Mouse (Mus musculus) embryonic facial prominence, embryonic 10.5 days (tissue): ENCODE measurements around the gene Bmp5. TPM values are rescaled to one million over a fixed set of nuclear protein-coding genes. Genes with fewer than 3 reads are reported as not detected.
"Not testable (repeated sequence)": the region's sequence is repeated elsewhere in the genome, so short reads cannot be mapped to it uniquely, and the experiment has no call there.

Source experiments
- DNase-seq: peaks from one replicate; pipeline ENCODE4 v3.0.0-alpha.2; 2017; ENCODE audit warnings: low spot score
- H3K27ac ChIP-seq: fragments of 300-500 bp; sonication (generic); replicated peaks from 2 replicates; pipeline ENCODE4 v1.5.1; 2016; ENCODE audit warnings: mild to moderate bottlenecking
- H3K27me3 ChIP-seq: fragments of 300-500 bp; sonication (generic); replicated peaks from 2 replicates; pipeline ENCODE4 v1.6.1; 2016; ENCODE audit warnings: low read depth, mild to moderate bottlenecking; ENCODE audit not compliant: poor library complexity, severe bottlenecking
- H3K36me3 ChIP-seq: fragments of 300-500 bp; sonication (generic); replicated peaks from 2 replicates; pipeline ENCODE4 v1.6.1; 2016; ENCODE audit warnings: mild to moderate bottlenecking, moderate library complexity
- H3K4me1 ChIP-seq: fragments of 300-500 bp; sonication (generic); 2 replicates; pipeline ENCODE4 v1.6.1; 2016
- H3K4me3 ChIP-seq: fragments of 300-500 bp; sonication (generic); 2 replicates; pipeline ENCODE4 v1.5.1; 2016; ENCODE audit warnings: mild to moderate bottlenecking, moderate library complexity
- H3K9me3 ChIP-seq: fragments of 300-500 bp; sonication (generic); 2 replicates; pipeline ENCODE4 v1.6.1; 2016; ENCODE audit warnings: mild to moderate bottlenecking
- WGBS: fragments of 180-500 bp; shearing (Covaris S2); methylation state at CpG from one replicate; pipeline ENCODE4 v1.1.7; 2016; 5-methylcytosine and 5-hydroxymethylcytosine counted together
- polyA plus RNA-seq: library from polyadenylated mRNA; unstranded; fragments of >200 nt; fragmentation: Nextera tagmentation; extraction: Ambion mirVana; gene quantifications from 2 replicates; pipeline ENCODE4 v1.2.1, GENCODE M21; 2016

Gene Bmp5
- polyA plus RNA-seq, 1 experiment from 2014 or later: 4.5 TPM

GRCm38 (mm10) chr9:75787121-75787520 lies 12.0 kb downstream of the Bmp5 start:
- DNase-seq: no peak
- no peak overlapping the region for H3K27ac ChIP-seq
- 90% methylated on average over 15 of the region's 15 CpGs for WGBS
- H3K36me3 ChIP-seq: no peaks in the 10 kb centered on the region
- no peaks in the 10 kb centered on the region for H3K9me3 ChIP-seq
- H3K27me3 ChIP-seq: no peaks in the 10 kb centered on the region
- H3K4me1 ChIP-seq: 0 out of 2 replicates have a peak, but pooled peaks cover 4% of the 10 kb centered on the region
- H3K4me3 ChIP-seq: no peak overlapping the region

GRCm38 (mm10) chr9:75789879-75790428 lies 14.8 kb downstream of the Bmp5 start:
- Histone ChIP-seq H3K4me1 (0 out of 2 replicates have a peak, but pooled peaks cover 4% of the 10 kb centered on the region), H3K36me3 (no peaks in the 10 kb centered on the region), H3K9me3 (no peaks in the 10 kb centered on the region), H3K27me3 (no peaks in the 10 kb centered on the region), H3K27ac (no peak overlapping the region), H3K4me3 (no peak overlapping the region)
- WGBS: 57% methylated on average over 7 of the region's 7 CpGs
- DNase-seq: no peak

GRCm38 (mm10) chr9:75804940-75805339 lies 29.8 kb downstream of the Bmp5 start:
- Histone ChIP-seq H3K36me3 (no peaks in the 10 kb centered on the region), H3K27ac (no peak overlapping the region), H3K4me1 (peaks cover 8% of the 10 kb centered on the region; the same call in 1 of the 2 replicates), H3K4me3 (no peak overlapping the region), H3K9me3 (no peaks in the 10 kb centered on the region), H3K27me3 (no peaks in the 10 kb centered on the region)
- WGBS: 79% methylated on average over 6 of the region's 6 CpGs
- no peak for DNase-seq

GRCm38 (mm10) chr9:75808179-75808578 lies 33.0 kb downstream of the Bmp5 start:
- H3K36me3 ChIP-seq, H3K4me3 ChIP-seq, H3K27ac ChIP-seq, H3K27me3 ChIP-seq, H3K9me3 ChIP-seq, H3K4me1 ChIP-seq, DNase-seq: not testable (repeated sequence)
- WGBS: 90% methylated on average over 4 of the region's 4 CpGs

GRCm38 (mm10) chr9:75808659-75809058 lies 33.5 kb downstream of the Bmp5 start:
- Histone ChIP-seq H3K27me3 (no peaks in the 10 kb centered on the region), H3K4me1 (no peaks in the 10 kb centered on the region), H3K4me3 (no peak overlapping the region), H3K27ac (no peak overlapping the region), H3K9me3 (no peaks in the 10 kb centered on the region), H3K36me3 (no peaks in the 10 kb centered on the region)
- no peak for DNase-seq
- 86% methylated on average over 7 of the region's 7 CpGs for WGBS

GRCm38 (mm10) chr9:75815161-75815560 lies 40.0 kb downstream of the Bmp5 start:
- Histone ChIP-seq H3K4me1 (no peaks in the 10 kb centered on the region), H3K4me3 (no peak overlapping the region), H3K36me3 (no peaks in the 10 kb centered on the region), H3K9me3 (no peaks in the 10 kb centered on the region), H3K27ac (no peak overlapping the region), H3K27me3 (no peaks in the 10 kb centered on the region)
- 90% methylated on average over 1 of the region's 1 CpGs for WGBS
- no peak for DNase-seq

- no peaks in the 10 kb centered on the region for H3K36me3 ChIP-seq
- WGBS: 84% methylated on average over 5 of the region's 5 CpGs
- H3K27me3 ChIP-seq: no peaks in the 10 kb centered on the region
- no peaks in the 10 kb centered on the region for H3K9me3 ChIP-seq
- no peaks in the 10 kb centered on the region for H3K4me1 ChIP-seq
- no peak overlapping the region for H3K4me3 ChIP-seq
- H3K27ac ChIP-seq: no peak overlapping the region
- no peak for DNase-seq
Measured at GRCm38 (mm10) chr9:75818400-75818799, 43.2 kb downstream of the Bmp5 start.

GRCm38 (mm10) chr9:75832468-75832867 lies 57.3 kb downstream of the Bmp5 start:
- WGBS: 87% methylated on average over 9 of the region's 9 CpGs
- Histone ChIP-seq H3K27ac (no peak overlapping the region), H3K4me3 (no peak overlapping the region), H3K9me3 (no peaks in the 10 kb centered on the region), H3K4me1 (0 out of 2 replicates have a peak, but pooled peaks cover 3% of the 10 kb centered on the region), H3K36me3 (no peaks in the 10 kb centered on the region), H3K27me3 (no peaks in the 10 kb centered on the region)
- no peak for DNase-seq

- no peaks in the 10 kb centered on the region for H3K36me3 ChIP-seq
- DNase-seq: no peak
- H3K27me3 ChIP-seq: no peaks in the 10 kb centered on the region
- H3K4me3 ChIP-seq: no peak overlapping the region
- H3K4me1 ChIP-seq: 0 out of 2 replicates have a peak, but pooled peaks cover 3% of the 10 kb centered on the region
- H3K27ac ChIP-seq: no peak overlapping the region
- 85% methylated on average over 5 of the region's 5 CpGs for WGBS
- H3K9me3 ChIP-seq: no peaks in the 10 kb centered on the region
Measured at GRCm38 (mm10) chr9:75833189-75833732, 58.1 kb downstream of the Bmp5 start.

GRCm38 (mm10) chr9:75839450-75839849 lies 64.3 kb downstream of the Bmp5 start:
- DNase-seq: no peak
- H3K27me3 ChIP-seq: no peaks in the 10 kb centered on the region
- H3K27ac ChIP-seq: no peak overlapping the region
- H3K36me3 ChIP-seq: no peaks in the 10 kb centered on the region
- WGBS: 71% methylated on average over 3 of the region's 3 CpGs
- H3K4me1 ChIP-seq: peaks cover 3% of the 10 kb centered on the region; the same call in 1 of the 2 replicates
- H3K9me3 ChIP-seq: no peaks in the 10 kb centered on the region
- no peak overlapping the region for H3K4me3 ChIP-seq

- Histone ChIP-seq H3K36me3 (no peaks in the 10 kb centered on the region), H3K27ac (no peak overlapping the region), H3K9me3 (no peaks in the 10 kb centered on the region), H3K4me1 (peaks cover 3% of the 10 kb centered on the region; the same call in 1 of the 2 replicates), H3K27me3 (no peaks in the 10 kb centered on the region), H3K4me3 (no peak overlapping the region)
- 68% methylated on average over 6 of the region's 6 CpGs for WGBS
- DNase-seq: no peak
Measured at GRCm38 (mm10) chr9:75840841-75841240, 65.7 kb downstream of the Bmp5 start.

GRCm38 (mm10) chr9:75846010-75846409 lies 70.8 kb downstream of the Bmp5 start:
- no peaks in the 10 kb centered on the region for H3K9me3 ChIP-seq
- H3K27me3 ChIP-seq: no peaks in the 10 kb centered on the region
- no peaks in the 10 kb centered on the region for H3K36me3 ChIP-seq
- H3K4me1 ChIP-seq: peaks cover 11% of the 10 kb centered on the region
- H3K4me3 ChIP-seq: no peak overlapping the region
- no peak overlapping the region for H3K27ac ChIP-seq
- no peak for DNase-seq

- 81% methylated on average over 5 of the region's 5 CpGs for WGBS
- Histone ChIP-seq H3K27ac (no peak overlapping the region), H3K9me3 (no peaks in the 10 kb centered on the region), H3K36me3 (no peaks in the 10 kb centered on the region), H3K4me1 (peaks cover 8% of the 10 kb centered on the region), H3K27me3 (no peaks in the 10 kb centered on the region), H3K4me3 (no peak overlapping the region)
- DNase-seq: no peak
Measured at GRCm38 (mm10) chr9:75850670-75851228, 75.6 kb downstream of the Bmp5 start.
